Mouse (Mus musculus) urinary bladder, adult 18-20 months (tissue): ENCODE measurements around the gene Anapc7.
"Not testable (repeated sequence)": the region's sequence is repeated elsewhere in the genome, so short reads cannot be mapped to it uniquely, and the experiment has no call there.

ENCODE experiments used
- DNase-seq, 2 experiments: peaks; one replicate each; pipeline ENCODE4 v3.0.0; 2022; ENCODE audit warnings: low spot score in 2 of 2, mixed read lengths in 2 of 2

Gene Anapc7

GRCm38 (mm10) chr5:122451324-122451723 is 29.8 kb downstream of the Anapc7 start:
- DNase-seq: no peak

- DNase-seq: no peak
Measured at GRCm38 (mm10) chr5:122452194-122452593, 30.7 kb downstream of the Anapc7 start.

- DNase-seq: peak in 1 of 2 experiments; percentile 46
Measured at GRCm38 (mm10) chr5:122453188-122453587, 31.7 kb downstream of the Anapc7 start.

- DNase-seq: no peak
Measured at GRCm38 (mm10) chr5:122454442-122454841, 32.9 kb downstream of the Anapc7 start.

- DNase-seq: no peak
Measured at GRCm38 (mm10) chr5:122454883-122455282, 33.4 kb downstream of the Anapc7 start.

GRCm38 (mm10) chr5:122455584-122455983 is 34.1 kb downstream of the Anapc7 start:
- no peak for DNase-seq

DNA sequence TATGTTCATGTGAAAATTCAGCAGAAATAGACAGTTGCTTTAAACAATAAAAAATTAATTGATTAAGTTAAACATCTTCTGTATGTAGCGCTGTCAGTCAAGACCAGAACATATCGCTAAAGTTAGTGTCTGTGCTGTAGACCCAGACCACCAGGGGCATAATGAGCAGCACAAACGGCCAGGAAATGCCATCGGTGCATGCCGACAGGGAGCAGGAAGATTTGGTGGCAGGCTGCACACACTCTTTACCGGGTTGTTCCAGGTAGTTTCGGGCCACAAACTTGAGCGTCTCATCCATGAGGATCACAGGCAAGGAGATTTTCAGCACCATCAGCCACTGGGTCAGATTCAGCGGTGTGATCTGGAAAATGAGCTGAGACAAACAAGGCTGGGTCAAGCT is 35.6 kb downstream of the Anapc7 start:
- not testable (repeated sequence) for DNase-seq

GRCm38 (mm10) chr5:122458066-122458465 is 36.6 kb downstream of the Anapc7 start:
- no peak for DNase-seq

GRCm38 (mm10) chr5:122459335-122459734 is 37.8 kb downstream of the Anapc7 start:
- DNase-seq: no peak

DNA sequence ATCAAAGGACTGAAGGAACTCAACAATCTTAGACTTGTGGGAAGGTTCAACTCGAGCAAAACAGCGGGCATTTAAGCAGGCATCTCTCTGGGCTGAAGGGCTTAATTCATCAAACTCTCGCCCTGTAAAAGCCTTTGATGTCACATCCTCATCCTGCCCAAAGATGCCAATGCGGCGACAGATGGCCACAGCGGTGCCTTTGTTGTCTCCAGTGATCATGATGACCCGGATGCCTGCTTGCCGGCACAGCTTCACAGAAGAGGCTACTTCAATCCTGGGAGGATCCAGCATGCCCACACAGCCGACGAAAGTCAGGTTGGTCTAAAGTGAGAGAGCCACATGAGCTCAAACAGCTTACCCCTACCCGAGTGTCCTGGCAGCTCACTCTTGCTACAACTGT is 39.2 kb downstream of the Anapc7 start:
- DNase-seq: no peak

DNA sequence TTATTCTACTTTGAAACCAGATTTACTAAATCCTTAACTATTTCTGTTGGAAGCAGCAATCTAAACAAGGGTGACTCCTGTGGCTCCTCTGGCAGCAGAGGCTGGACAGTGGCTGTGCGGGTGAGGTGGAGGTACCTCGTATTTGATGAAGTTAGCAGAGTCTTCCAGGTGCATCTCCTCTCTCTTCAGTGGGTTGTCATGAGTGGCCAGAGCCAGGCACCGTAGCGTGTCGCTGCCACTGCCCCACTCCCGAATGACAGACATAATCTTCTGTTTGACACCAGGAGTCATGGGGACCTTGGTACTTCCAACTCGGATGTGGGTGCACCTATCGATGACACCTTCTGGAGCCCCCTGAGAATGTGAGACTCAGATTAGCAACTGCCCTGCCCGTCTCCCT is 39.9 kb downstream of the Anapc7 start:
- DNase-seq: no peak

- DNase-seq: no peak
Measured at GRCm38 (mm10) chr5:122471658-122472057, 50.2 kb downstream of the Anapc7 start.

- no peak for DNase-seq
Measured at GRCm38 (mm10) chr5:122474643-122475363, 53.3 kb downstream of the Anapc7 start.

DNA sequence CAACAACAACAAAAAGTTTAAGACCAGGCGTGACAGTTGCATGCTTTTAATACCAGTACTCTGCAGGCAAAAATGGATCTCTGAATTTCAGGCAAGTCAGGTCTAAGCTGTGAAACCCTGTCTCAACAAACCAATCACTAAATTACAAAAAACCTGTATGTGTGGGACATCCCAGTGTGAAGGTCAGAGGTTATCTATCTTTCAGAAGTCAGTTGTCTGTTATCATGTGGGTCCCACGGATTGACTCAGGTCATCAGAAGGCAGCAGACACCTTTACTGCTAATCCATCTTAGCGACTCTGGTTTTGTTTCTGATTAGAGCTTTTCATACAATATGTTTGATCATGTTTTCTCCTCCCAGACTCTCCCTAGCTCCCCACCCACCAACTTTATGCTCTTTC is 54.6 kb downstream of the Anapc7 start:
- DNase-seq: no peak

DNA sequence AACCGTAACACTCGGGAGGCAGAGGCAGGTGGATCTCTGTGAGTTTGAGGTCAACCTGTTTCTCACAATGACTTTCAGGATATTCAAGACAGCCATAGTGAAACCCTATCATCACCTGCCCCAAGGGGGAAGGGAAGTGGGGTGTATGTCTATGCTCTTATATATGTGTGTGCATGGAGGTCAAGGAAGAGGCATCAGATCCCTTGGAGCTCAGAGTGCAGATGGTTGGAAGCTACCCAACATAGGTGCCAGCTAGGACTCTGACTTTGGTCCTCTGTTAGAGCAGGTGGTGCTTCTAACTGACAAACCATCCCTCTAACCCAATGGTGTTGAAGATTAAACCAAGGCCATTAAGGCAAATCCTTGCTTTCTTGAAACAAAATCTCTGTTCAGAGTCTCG is 56.0 kb downstream of the Anapc7 start:
- DNase-seq: no peak

DNA sequence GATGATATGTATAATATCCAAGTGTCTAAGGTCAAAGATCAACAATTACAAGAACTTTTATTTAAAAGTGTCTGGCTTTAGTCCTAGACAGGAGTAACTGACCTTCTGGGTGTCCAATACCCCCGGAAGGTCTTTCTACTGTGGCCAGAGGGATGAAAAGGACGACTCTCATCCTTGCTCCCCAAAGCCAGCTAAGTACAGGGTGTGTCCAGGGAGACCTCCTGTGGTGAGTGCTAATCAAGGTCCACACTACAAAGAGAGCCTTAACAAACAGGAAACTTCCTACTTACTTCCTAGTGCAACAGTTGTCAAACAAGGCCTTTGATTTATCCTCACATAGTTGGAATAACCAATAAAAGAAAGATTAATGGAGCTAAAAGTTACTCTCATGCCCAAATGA is 57.6 kb downstream of the Anapc7 start:
- no peak for DNase-seq

DNA sequence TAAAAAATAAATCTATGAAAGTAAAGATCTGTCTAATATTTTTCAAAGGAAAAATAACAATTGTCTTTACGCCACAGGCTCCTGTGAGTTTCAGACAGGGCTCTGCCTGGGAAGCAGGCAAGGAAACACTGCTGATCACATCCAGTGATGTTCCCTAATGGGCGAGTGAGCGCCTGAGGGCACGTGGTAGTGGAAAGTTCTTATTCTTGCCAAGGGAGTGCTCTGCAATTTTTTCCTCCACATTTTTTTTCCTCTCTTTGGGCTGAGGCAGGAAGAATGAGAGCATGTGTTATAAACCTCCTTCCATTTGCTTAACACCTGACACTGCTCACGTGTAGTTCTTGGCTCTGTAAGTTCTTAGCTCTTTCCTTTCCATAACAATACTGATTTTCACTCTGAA is 60.4 kb downstream of the Anapc7 start:
- DNase-seq: no peak

DNA sequence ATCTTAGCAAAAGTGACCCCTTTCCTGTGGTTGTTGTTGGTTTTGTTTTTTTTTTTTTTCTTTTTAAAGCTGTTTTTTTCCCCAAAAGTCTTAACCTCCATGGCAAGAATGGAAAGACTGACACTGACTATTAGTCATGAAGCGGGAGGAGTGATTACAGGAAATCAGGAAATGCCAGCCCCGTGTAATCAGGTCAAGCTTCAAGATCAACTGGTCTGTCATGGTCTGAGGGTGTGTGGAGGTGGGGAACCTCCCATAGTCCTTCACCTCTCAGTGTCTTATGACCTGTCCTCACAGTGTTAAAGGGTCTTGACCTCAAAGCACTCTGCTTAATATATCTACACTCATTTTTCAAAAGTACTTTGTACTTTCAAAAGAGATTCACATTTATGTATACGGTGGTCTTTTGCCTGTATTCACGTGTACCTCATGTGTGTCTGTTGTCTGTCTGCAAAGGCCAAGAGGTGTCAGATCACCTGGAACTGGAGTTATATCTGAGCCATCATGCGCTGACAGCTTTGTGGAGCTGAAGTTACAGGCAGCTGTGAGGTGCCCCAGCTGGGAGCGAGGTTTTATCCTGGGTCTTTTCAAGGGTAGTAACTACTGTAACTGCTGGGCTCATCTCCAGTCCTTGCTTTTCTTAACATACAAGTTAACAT is 61.4 kb downstream of the Anapc7 start:
- DNase-seq: no peak

DNA sequence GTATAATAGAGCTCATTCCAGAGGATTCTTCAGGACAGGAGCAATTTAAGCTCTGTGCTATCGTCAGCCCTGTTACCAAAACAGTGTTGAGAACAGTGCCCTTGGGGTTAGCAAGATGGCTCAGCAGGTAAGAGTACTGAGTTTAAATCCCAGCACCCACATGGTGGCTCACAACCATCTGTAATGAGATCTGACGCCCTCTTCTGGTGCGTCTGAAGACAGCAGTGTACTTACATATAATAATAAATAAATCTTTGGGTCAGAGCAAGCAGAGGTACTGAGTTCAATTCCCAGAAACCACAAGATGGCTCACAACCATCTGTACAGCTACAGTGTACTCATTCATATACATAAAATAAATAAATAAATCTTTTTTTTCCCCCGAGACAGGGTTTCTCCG is 64.8 kb downstream of the Anapc7 start:
- DNase-seq: not testable (repeated sequence)

DNA sequence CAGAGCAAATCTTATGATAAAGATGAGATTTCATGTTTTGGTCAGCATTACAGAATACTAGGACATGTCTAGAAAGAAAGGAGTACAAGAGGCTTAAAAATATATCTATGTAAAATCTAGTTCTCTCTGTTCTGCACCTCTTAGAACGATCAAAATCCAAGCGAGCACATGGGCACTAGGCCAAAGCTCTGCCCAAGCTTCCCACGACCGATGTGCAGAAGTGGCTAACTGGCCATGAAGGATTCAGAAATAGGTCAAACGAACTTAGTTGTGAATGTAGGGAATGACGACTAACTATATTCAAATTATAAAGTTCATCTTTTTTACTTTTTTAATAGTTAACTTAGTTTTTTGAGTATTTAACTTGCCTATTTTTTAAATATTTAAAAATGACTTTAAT is 66.3 kb downstream of the Anapc7 start:
- no peak for DNase-seq

GRCm38 (mm10) chr5:122490148-122490547 is 68.7 kb downstream of the Anapc7 start:
- no peak for DNase-seq

DNA sequence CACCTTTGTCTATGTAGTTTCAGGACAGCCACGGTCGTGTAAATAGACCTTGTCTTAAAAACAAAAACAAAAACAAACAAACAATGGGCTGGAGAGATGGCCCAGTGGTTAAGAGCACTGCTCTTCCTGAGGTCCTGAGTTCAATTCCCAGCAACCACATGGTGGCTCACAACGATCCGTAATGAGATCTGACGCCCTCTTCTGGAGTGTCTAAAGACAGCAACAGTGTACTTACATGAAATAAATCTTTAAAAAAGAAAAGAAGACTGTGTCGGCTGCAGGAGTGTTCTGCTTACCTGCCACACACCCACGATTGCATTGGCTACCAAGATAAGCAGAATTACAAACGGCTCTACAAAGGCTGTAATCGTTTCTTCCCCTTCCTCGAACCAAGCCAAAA is 69.9 kb downstream of the Anapc7 start:
- DNase-seq: no peak

- no peak for DNase-seq
Measured at GRCm38 (mm10) chr5:122493035-122493434, 71.5 kb downstream of the Anapc7 start.

- no peak for DNase-seq
Measured at GRCm38 (mm10) chr5:122494449-122494848, 73.0 kb downstream of the Anapc7 start.
